Mouse (Mus musculus) embryo, embryonic 11 days (tissue): ENCODE data around the gene Gm10563.

ENCODE experiments used
- DNase-seq: peaks from one replicate; pipeline ENCODE4 v3.0.0-alpha.2; 2015

Gene Gm10563

DNA sequence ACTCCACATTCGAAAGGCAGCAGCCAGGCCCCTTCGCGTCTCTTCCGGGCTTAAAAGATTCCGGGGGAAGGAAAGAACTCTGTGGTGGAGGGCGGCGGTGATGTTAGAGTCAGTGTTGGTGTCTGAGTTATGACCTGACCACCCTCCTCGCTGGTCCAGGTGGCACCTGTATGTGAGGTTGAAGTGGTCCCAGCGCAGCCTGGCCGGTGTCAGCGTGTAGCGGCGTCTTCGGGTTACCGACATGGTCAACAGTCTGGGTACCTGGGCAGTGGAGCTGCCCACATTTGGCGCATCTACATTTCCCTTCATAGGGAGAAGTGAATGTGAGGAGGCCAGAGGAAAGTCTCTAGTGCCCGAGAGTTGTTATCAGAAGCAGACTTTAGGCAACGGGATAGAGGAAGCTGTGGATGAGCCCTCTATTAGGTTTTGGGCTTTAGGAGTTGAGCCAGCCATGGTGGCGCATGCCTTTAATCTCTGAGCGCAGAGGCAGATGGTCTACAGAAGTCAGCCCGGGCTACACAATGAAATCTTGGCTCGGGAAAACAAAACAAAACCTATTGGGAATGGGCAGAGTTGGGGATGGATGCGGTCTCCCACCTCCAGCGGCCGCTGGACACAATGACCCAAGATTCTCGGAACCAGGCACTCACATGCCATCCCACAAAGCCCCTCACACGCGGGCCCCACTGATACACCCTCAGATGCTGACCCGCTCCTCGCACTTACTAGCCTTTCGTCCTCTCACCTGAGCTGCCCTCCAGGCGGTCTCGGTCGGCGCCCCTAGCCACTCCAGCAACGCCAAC, 7.3 kb upstream of the Gm10563 start:
- no peak for DNase-seq

GRCm38 (mm10) chr4:155651553-155652269, 6.5 kb upstream of the Gm10563 start:
- no peak for DNase-seq

GRCm38 (mm10) chr4:155649355-155649754, 4.1 kb upstream of the Gm10563 start:
- no peak for DNase-seq

DNA sequence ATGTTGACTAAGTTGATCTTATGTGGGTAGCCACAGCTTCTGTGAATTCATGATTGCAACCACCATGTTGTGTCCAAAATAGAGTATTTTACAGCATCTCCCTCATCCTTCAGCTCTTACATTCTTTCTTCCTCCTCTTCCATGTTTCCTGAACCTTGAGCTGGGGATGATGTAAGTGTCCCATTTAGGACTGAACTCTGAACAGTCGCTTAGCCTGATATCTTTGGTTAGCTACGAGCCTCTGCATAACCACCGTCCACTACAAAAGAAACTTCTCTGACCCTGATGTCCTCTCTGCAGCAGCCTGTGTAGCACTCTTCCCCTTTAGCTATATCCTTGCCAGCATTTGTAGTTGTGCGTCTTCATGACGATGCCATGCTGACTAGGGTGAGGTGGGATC, 513 bp upstream of the Gm10563 start:
- DNase-seq, result no peak

DNA sequence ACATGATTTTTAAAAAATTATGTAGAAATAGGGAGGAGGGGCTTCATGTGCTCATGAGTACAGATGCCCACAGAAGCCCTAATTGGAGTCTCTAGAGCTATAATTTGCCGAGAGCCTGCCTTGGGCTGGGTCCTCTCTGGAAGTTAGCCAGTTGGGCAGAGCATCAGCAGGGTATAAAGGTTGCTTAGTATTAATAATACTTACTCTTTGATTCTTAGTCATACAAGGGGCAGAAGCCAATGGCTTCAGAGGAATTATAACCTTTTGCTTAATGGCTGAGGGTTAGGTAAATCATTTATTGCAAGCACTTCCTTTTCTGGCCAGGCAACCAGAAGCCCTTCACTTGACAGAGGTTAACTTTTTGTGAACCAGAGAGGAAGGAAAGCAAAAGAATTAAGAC, 1.7 kb downstream of the Gm10563 start:
- DNase-seq, result no peak

DNA sequence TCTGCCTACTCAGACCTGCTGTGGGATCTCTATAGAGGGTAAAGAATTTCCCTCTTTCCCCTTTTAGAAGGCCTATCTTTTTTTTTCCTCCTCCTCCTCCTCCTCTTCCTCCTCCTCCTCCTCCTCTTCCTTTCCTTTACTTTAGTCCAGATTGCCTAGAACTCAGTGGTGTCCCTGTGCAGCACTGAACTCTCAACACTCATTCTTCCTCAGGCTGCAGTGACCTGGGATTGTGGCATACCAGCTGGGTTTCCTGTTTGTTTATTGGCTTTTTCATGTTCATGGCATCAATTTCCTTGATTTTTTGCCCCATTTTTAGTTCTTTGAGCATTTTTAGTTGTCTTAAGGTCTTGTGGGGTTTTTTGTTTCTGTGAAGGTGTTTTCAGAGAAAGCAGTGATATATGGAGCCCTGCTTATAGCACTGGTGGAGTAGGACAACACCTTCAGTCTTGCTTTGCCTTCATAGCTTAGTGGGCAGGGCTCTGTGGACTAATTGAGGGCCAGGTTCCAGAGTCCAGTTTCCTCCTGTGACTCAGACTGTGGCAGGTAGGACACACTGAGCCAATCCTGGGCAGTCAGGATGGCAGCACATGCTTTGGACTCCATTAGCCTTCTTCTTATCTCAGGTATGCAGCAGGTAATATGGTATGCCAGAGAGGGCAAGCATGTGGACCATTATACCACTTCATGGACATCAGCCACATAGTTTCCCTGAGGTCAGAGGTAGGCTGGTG, 9.3 kb downstream of the Gm10563 start:
- DNase-seq, result no peak

DNA sequence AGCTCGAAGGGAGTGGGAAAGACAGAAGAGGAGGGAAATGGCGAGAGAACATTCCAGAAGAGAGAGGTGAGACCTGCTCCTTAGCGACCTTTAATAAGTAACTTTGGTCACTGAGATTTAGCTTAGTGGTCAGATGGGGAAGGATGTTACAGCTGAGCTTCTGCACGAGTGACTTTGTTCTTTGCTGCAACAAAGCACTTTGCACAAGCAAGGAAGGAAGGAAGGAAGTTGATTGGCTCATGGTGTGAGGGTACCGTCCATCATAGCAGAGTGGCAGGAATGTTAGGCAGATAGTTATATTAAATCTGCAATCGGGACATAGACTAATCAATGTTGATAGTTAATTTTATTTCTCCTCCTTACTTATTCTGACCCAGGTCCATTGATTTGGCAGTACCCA, 14.9 kb downstream of the Gm10563 start:
- DNase-seq, result no peak

- DNase-seq, result peak; percentile 99
Observed at GRCm38 (mm10) chr4:155624338-155625291, 20.6 kb downstream of the Gm10563 start, which contains the start of gene Cdk11b. Gene Cdk11b, plus strand, starts transcription at chr4:155624854.

DNA sequence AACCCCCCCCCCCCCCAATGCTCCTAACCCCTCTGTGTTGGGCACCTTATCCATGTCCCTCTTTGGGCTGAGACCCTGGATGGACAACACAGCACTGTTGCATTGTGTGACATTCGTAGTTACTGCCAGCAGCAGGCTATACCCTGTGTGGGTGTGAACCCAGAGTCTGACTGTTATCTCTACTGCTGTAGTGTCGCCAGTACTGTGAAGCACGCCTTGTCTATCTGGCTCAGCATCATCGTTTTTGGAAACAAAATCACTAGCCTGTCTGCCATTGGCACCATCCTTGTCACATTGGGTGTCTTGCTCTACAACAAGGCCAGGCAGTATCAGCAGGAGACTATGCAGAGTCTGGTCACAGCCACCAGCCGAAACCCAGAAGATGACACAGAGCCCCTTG, 26.9 kb downstream of the Gm10563 start:
- DNase-seq, result no peak

- no peak for DNase-seq
Observed at GRCm38 (mm10) chr4:155613264-155613663, 31.9 kb downstream of the Gm10563 start.

DNA sequence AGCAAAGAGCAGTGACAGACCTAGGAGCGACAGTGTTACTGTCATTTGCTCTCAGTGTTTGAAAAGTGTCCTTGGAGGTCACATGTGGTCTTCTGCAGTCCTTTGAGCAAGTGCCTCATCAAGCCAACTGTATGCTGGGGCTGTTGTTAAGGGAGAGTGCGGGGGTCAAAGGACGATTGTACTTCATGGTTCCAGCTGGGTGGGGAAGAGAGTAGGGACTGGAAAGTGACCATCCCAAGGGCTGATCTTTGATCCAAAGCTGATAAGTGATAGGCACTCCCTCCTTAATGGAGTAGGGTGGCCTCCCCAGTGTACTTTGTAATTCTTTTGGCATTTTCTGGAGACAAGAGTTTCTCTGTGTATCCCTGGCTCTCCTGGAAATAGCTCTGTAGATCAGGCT, 33.3 kb downstream of the Gm10563 start:
- no peak for DNase-seq

DNA sequence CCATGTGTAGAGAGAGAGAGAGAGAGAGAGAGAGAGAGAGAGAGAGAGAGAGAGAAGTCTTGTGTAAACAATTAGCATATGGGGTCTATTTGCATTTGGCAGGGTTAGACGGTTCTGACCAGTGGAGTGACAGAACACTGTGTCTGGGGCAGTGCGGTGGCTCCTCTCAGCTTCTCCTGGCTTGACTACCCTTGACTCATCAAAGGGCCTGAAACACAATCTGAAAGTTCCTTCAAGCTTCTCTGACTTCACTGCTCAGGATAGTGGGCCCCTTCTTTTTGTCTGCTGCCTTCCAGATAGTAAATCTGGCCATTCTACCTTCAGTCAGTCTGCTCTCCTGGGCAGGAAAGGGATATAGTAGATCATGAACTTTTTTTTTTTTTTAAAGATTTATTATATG, 38.4 kb downstream of the Gm10563 start:
- DNase-seq, result no peak

GRCm38 (mm10) chr4:155605132-155605531, 40.1 kb downstream of the Gm10563 start:
- no peak for DNase-seq

DNA sequence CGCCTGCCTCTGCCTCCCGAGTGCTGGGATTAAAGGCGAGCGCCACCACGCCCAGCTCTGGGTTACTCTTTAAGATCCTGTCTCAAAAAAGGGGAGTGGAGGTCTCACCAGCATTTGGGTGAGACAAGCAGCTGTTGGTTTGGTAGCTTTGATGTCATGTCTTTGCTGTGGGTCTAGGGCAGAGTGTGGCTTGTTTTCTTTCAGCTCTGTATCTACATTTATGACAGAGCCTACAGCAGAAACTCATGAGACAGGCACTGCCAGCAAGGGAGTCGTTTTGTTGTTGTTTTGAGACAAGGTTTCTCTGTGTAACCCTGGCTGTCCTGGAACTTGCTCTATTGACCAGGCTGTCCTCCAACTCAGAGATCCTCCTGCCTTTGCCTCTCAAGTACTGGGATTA, 41.4 kb downstream of the Gm10563 start:
- DNase-seq, result no peak

DNA sequence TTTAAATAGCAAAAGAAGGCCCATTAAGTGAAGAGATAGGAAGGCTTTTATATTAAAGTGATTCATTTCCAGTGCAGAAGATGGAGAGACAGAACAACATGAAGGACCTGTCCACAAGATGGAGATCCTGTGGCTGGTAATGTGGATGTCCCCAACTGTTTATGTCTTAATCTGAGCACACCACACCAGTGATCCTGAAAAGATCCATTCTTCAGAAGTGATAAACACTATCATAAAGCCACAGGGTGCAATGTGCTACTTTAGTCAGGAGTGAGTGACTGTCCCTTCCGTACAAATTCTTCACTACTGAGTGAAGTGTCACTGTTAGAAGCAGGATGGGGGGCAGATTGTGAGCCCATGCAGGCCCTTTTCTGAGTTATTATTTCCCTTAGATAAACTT, 42.5 kb downstream of the Gm10563 start:
- no peak for DNase-seq

DNA sequence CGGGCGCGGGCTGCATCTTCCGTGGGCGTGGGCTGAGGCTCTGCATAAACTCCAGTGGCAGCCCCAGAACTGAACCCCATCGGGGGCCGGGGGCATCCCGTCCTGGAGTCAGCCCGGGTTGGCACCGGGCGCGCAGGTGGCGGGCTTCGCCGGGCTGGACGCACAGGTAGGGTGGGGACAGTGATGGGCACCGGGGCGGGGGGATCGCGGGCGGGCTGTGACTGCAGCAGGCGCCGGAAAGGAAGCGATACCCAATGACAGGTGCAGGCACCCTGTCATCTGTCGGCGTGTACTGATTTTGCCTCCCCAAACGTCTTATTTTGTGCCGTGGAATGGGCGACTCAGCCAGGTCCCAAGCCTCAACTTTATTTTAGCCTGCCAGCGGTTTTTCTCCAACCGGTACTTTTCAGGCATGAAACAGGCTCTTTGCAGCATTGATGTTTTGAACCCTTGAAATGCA, 43.2 kb downstream of the Gm10563 start:
- no peak for DNase-seq

GRCm38 (mm10) chr4:155601091-155601996, 43.9 kb downstream of the Gm10563 start, which contains the start of gene Slc35e2:
Gene Slc35e2, plus strand, starts transcription at chr4:155601416.
- DNase-seq, result peak; percentile 96

DNA sequence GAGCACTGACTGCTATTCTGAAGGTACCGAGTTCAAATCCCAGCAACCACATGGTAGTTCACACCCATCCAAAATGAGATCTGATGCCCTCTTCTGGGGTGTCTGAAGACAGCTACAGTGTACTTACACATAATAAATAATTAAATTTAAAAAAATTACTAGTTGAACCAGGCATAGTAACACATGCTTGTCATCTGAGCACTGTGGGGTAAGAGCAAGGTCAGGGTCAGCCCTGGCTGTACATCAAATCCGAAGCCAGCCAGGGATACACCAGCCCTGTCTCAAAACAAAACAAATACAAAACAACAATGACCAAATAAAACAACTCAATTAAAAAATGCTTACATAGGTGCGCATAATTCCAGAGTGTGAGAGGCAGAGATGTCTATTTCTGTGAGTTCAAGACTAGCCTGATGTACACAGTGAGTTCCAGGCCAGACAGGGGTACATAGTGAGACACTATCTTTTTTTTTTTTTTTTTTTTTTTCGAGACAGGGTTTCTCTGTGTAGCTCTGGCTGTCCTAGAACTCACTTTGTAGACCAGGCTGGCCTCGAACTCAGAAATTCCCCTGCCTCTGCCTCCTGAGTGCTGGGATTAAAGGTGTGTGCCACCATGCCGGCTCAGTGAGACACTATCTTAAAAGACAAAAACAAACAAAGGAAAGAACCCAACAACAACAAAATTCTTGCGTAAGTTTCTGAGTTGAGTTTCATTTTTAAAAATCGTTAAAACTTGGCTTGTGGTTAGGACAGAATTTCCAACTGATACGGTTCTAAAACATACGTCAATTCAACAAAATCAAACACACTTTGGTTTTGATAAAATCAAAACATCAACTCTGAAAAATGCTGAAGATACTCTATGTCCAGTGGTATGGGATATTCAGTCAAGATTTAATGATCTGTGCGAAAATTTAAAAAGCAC, 45.0 kb downstream of the Gm10563 start:
- no peak for DNase-seq

GRCm38 (mm10) chr4:155598536-155598935, 46.7 kb downstream of the Gm10563 start:
- peak; percentile 5 for DNase-seq

GRCm38 (mm10) chr4:155596606-155597005, 48.6 kb downstream of the Gm10563 start:
- no peak for DNase-seq
